Mouse (Mus musculus) hindbrain, postnatal 0 days (tissue): ENCODE measurements around the gene Plod1. TPM values are rescaled to one million over a fixed set of nuclear protein-coding genes. Genes with fewer than 3 reads are reported as not detected.

Experiments
- ATAC-seq: fragments of 200-750 bp; cut with Nextera tagmentation; 2 replicates; pipeline ENCODE4 v1.8.0; 2017; ENCODE audit warnings: mild to moderate bottlenecking, moderate TSS enrichment, moderate library complexity
- DNase-seq: peaks from one replicate; pipeline ENCODE4 v3.0.0-alpha.2; 2015; ENCODE audit warnings: low spot score
- H3K27ac ChIP-seq: fragments of 300-500 bp; sonication (generic); 2 replicates; pipeline ENCODE4 v1.5.1; 2014; ENCODE audit warnings: mild to moderate bottlenecking
- H3K27me3 ChIP-seq: fragments of 300-500 bp; sonication (generic); 2 replicates; pipeline ENCODE4 v1.6.1; 2014; ENCODE audit warnings: low read length, mixed read lengths; ENCODE audit not compliant: insufficient read depth
- H3K36me3 ChIP-seq: fragments of 300-500 bp; sonication (generic); 2 replicates; pipeline ENCODE4 v1.6.1; 2014; ENCODE audit warnings: low read length, mixed read lengths; ENCODE audit not compliant: insufficient read depth
- H3K4me1 ChIP-seq: fragments of 300-500 bp; sonication (generic); 2 replicates; pipeline ENCODE4 v1.6.1; 2014; ENCODE audit warnings: antibody characterized with exemption, low read length, mixed read lengths; ENCODE audit not compliant: insufficient read depth
- H3K4me2 ChIP-seq: fragments of 300-500 bp; sonication (generic); 2 replicates; pipeline ENCODE4 v1.6.1; 2014; ENCODE audit warnings: low read depth, mild to moderate bottlenecking, low read length, moderate library complexity, mixed read lengths
- H3K4me3 ChIP-seq: fragments of 300-500 bp; sonication (generic); 2 replicates; pipeline ENCODE4 v1.5.1; 2014; ENCODE audit warnings: low read length
- H3K9ac ChIP-seq: fragments of 300-500 bp; sonication (generic); replicated peaks from 2 replicates; pipeline ENCODE4 v1.6.1; 2014; ENCODE audit warnings: mild to moderate bottlenecking, low read length, moderate library complexity, mixed read lengths
- H3K9me3 ChIP-seq: fragments of 300-500 bp; sonication (generic); 2 replicates; pipeline ENCODE4 v1.6.1; 2016; ENCODE audit warnings: low read length, mixed read lengths
- CTCF ChIP-seq: IDR thresholded peaks from 2 replicates; pipeline ENCODE4 v1.5.1; 2016; ENCODE audit warnings: antibody characterized with exemption, control low read depth, low read depth
- WGBS: fragments of 180-500 bp; shearing (Covaris S2); extraction: QIAGEN DNeasy Blood & Tissue Kit; methylation state at CpG from one replicate; pipeline ENCODE4 v1.1.7; 2014; 5-methylcytosine and 5-hydroxymethylcytosine counted together
- polyA plus RNA-seq: library from polyadenylated mRNA; unstranded; fragments of >200 nt; fragmentation: Nextera tagmentation; extraction: Ambion mirVana; gene quantifications from 2 replicates; pipeline ENCODE4 v1.2.1, GENCODE M21; 2015
- total RNA-seq: library from RNA; depleted of rRNA; stranded (reverse); fragments of >200 nt; gene quantifications from 2 replicates; pipeline ENCODE4 v1.2.3, GENCODE M21; 2014

Plod1 gene
- total and polyA plus RNA-seq, 2 experiments from 2014 or later: 22.8 to 46.2 TPM

- ATAC-seq (peak; percentile 46), DNase-seq (no peak)
- Histone ChIP-seq H3K27me3 (no peaks in the 10 kb centered on the region), H3K4me3 (no peak overlapping the region), H3K9me3 (no peaks in the 10 kb centered on the region), H3K4me1 (no peaks in the 10 kb centered on the region), H3K9ac (no peak overlapping the region), H3K27ac (no peak overlapping the region), H3K36me3 (no peaks in the 10 kb centered on the region), H3K4me2 (no peak overlapping the region)
- WGBS: 63% methylated on average over 7 of the region's 7 CpGs
- no peak for TF ChIP-seq CTCF
Measured at GRCm38 (mm10) chr4:147928540-147928939, 8.0 kb downstream of the Plod1 start.

GRCm38 (mm10) chr4:147928136-147928535 is 8.4 kb downstream of the Plod1 start:
- Histone ChIP-seq H3K9me3 (no peaks in the 10 kb centered on the region), H3K4me2 (no peak overlapping the region), H3K4me3 (no peak overlapping the region), H3K27ac (no peak overlapping the region), H3K36me3 (no peaks in the 10 kb centered on the region), H3K4me1 (no peaks in the 10 kb centered on the region), H3K9ac (no peak overlapping the region), H3K27me3 (no peaks in the 10 kb centered on the region)
- WGBS: 16% methylated on average over 8 of the region's 9 CpGs
- no peak for TF ChIP-seq CTCF
- DNase-seq (no peak), ATAC-seq (peak; percentile 51)

GRCm38 (mm10) chr4:147927705-147928104 is 8.9 kb downstream of the Plod1 start:
- no peak overlapping the region for H3K27ac ChIP-seq
- H3K4me1 ChIP-seq: no peaks in the 10 kb centered on the region
- no peak for TF ChIP-seq CTCF
- H3K4me3 ChIP-seq: no peak overlapping the region
- H3K9me3 ChIP-seq: no peaks in the 10 kb centered on the region
- no peak overlapping the region for H3K9ac ChIP-seq
- DNase-seq: no peak
- H3K36me3 ChIP-seq: no peaks in the 10 kb centered on the region
- H3K27me3 ChIP-seq: no peaks in the 10 kb centered on the region
- 45% methylated on average over 8 of the region's 8 CpGs for WGBS
- no peak overlapping the region for H3K4me2 ChIP-seq
- no peak for ATAC-seq

- Histone ChIP-seq H3K4me1 (no peaks in the 10 kb centered on the region), H3K9me3 (no peaks in the 10 kb centered on the region), H3K4me3 (no peak overlapping the region), H3K27me3 (no peaks in the 10 kb centered on the region), H3K36me3 (no peaks in the 10 kb centered on the region), H3K27ac (no peak overlapping the region), H3K4me2 (no peak overlapping the region), H3K9ac (no peak overlapping the region)
- WGBS: 78% methylated on average over 11 of the region's 11 CpGs
- no peak for ATAC-seq
- TF ChIP-seq CTCF: no peak
- DNase-seq: no peak
Measured at GRCm38 (mm10) chr4:147922341-147922740, 14.2 kb downstream of the Plod1 start.

- no peaks in the 10 kb centered on the region for H3K36me3 ChIP-seq
- H3K4me3 ChIP-seq: no peak overlapping the region
- no peaks in the 10 kb centered on the region for H3K4me1 ChIP-seq
- no peaks in the 10 kb centered on the region for H3K9me3 ChIP-seq
- no peak overlapping the region for H3K27ac ChIP-seq
- no peak overlapping the region for H3K4me2 ChIP-seq
- H3K9ac ChIP-seq: no peak overlapping the region
- DNase-seq: no peak
- 33% methylated on average over 10 of the region's 10 CpGs for WGBS
- ATAC-seq: no peak
- H3K27me3 ChIP-seq: no peaks in the 10 kb centered on the region
- TF ChIP-seq CTCF: no peak
Measured at GRCm38 (mm10) chr4:147920973-147921372, 15.6 kb downstream of the Plod1 start.

- Histone ChIP-seq H3K4me3 (no peak overlapping the region), H3K9me3 (no peaks in the 10 kb centered on the region), H3K9ac (no peak overlapping the region), H3K4me1 (no peaks in the 10 kb centered on the region), H3K27ac (no peak overlapping the region), H3K4me2 (no peak overlapping the region), H3K36me3 (no peaks in the 10 kb centered on the region), H3K27me3 (no peaks in the 10 kb centered on the region)
- DNase-seq (peak; percentile 58), ATAC-seq (peak; percentile 30; the same call in 1 of the 2 replicates)
- WGBS: 59% methylated on average over 7 of the region's 7 CpGs
- peak; percentile 71 for TF ChIP-seq CTCF
Measured at GRCm38 (mm10) chr4:147918459-147919121, 18.0 kb downstream of the Plod1 start.

GRCm38 (mm10) chr4:147909486-147909885 is 27.1 kb downstream of the Plod1 start:
- H3K4me2 ChIP-seq: no peak overlapping the region
- no peak for TF ChIP-seq CTCF
- H3K27ac ChIP-seq: no peak overlapping the region
- no peak for ATAC-seq
- DNase-seq: no peak
- no peaks in the 10 kb centered on the region for H3K27me3 ChIP-seq
- no peaks in the 10 kb centered on the region for H3K9me3 ChIP-seq
- no peaks in the 10 kb centered on the region for H3K4me1 ChIP-seq
- no peak overlapping the region for H3K4me3 ChIP-seq
- 83% methylated on average over 5 of the region's 5 CpGs for WGBS
- H3K9ac ChIP-seq: no peak overlapping the region
- H3K36me3 ChIP-seq: no peaks in the 10 kb centered on the region
